Mouse (Mus musculus): ENCODE data around the gene Plac1.
"Not testable (repeated sequence)": the region's sequence is repeated elsewhere in the genome, so short reads cannot be mapped to it uniquely, and the experiment has no call there.

Gene Plac1

DNA sequence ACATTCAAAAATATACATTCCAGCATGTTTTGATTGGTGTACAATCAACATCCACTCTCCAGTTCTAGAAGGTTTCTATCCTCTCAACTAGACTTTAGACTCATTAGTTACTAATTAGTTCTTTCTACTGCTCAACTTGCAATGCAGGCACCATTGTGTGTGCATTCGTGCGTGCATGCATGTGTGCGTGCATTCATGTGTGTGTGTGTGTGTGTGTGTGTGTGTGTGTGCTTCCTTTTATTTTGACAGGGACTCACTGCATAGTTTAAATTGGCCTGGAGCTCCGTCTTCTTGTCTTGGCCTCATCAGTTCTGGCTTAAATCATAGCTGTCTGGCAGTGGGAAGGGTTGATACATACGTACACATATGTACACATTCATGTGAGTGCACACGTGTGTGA is 198.9 kb downstream of the Plac1 start:
- no peak for DNase-seq

GRCm38 (mm10) chrX:53040138-53040537 is 199.8 kb downstream of the Plac1 start:
- no peak for DNase-seq

DNA sequence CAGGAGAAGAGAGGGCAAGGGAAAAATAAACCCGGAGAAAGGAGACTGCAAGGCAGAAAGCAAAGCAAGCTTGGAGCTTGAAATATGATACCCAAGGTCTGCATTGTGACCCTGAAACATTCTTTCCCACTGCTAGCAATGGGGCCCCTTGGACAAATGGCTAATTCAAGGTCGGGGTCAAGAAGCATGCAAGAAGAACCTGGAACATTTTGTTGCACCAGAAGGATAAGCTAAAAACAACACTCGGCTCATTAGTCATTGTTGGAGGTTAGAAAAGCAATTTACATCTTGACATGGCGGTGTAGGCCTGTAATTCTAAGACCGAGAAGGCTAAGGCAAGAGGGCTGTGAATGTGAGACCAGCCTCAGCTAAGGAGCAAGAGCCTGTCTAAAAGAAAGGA is 200.3 kb downstream of the Plac1 start:
- no peak for DNase-seq

GRCm38 (mm10) chrX:53038194-53038593 is 201.7 kb downstream of the Plac1 start:
- DNase-seq: no peak

DNA sequence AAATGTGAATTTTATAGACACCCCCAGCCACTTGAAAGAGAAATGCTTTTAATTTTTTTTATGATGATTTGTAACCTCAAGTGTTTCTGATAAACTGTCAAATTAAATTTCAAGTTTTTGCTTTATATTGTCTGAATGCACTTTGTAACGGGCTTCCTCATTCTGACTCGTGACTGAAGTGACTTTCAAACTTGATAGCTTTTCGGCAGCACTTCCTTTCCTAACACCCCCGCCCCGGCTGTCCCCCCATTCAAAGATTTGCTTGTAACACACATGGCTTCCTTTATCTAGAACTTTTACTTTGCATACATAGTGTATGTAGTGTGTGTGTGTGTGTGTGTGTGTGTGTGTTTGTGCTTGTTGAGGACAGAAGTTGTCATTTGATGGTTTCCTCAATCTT is 210.4 kb downstream of the Plac1 start:
- no peak for DNase-seq

GRCm38 (mm10) chrX:53025471-53026223 is 214.3 kb downstream of the Plac1 start:
- no peak for DNase-seq

GRCm38 (mm10) chrX:53024268-53024667 is 215.6 kb downstream of the Plac1 start:
- not testable (repeated sequence) for DNase-seq

DNA sequence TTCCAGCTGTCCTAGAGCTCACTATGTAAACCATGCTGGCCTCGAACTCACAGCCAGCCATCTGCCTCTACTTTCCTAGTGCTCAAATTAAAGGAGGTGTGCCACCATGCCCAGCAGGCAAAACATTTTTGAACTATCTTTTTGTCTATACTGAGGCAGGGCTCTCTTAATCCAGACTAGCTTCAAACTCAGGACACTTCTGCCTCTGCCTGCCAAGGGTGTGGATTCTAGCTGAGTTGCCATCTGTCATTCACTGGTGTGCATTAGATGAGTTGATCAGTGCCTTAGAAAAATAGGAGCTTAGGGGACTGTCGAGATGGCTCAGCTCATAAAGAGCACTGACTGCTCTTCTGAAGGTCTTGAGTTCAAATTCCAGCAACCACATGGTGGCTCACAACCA is 216.9 kb downstream of the Plac1 start:
- DNase-seq: no peak

Data from kidney, adult 18-20 months (tissue).